Comparison of ENCODE assay signal across 15 mouse cellular contexts in the genomic region with DNA sequence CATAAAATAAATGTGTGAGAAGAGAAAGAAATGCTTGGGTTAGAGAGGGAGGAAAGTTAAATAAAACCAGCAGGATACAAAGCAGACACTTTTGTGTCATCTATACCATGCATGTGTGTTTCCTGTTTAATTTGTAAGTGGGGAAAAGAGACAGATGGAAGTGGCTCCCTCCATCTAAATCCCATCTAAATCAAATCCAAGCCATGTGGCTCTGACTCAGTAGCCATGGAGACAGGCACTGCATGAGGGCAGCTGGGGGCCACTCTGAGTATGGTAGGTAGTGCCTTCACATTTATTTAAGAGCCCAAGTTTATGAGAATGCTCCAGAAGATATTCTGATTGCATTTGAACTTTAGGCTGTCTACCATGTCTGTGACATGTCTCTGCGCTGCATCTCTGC.
"Had no signal": no experiment of that assay in that cellular context is flagged by ENCODE, and none has a peak within 500 bp of the region (broad histone marks: within the 10 kb centered on the region; RNA-seq: fewer than 3 reads in every experiment).

No protein-coding gene starts in this region.

- H3K4me1 ChIP-seq: limb, embryonic 12.5 days; liver, embryonic 13.5 days; midbrain, embryonic 12.5 days; neural tube, embryonic 13.5 days had no signal

- ATAC-seq: liver, postnatal 0 days; midbrain, embryonic 16.5 days had no signal

- H3K4me3 ChIP-seq: layer of hippocampus, adult 2 months; limb, embryonic 12.5 days; liver, embryonic 13.5 days; lung, embryonic 15.5 days; midbrain, embryonic 12.5 days; neural tube, embryonic 13.5 days had no signal

- DNase-seq: kidney, adult 18-20 months; kidney, postnatal 4 days; liver; liver, embryonic 13.5 days; liver, postnatal 0 days; retina, postnatal 1 day; right cerebral cortex, postnatal 25 days; thymus, postnatal 36 days had no signal

- H3K27me3 ChIP-seq: limb, embryonic 12.5 days; liver, embryonic 13.5 days; lung, embryonic 15.5 days; midbrain, embryonic 12.5 days; neural tube, embryonic 13.5 days had no signal

- H3K9ac ChIP-seq: limb, embryonic 12.5 days; liver, embryonic 13.5 days; liver, postnatal 0 days; lung, embryonic 15.5 days; midbrain, embryonic 12.5 days; neural tube, embryonic 13.5 days had no signal

- H3K9me3 ChIP-seq: limb, embryonic 12.5 days; liver, embryonic 13.5 days; lung, embryonic 15.5 days; midbrain, embryonic 12.5 days; neural tube, embryonic 13.5 days had no signal

- H3K27ac ChIP-seq: kidney, postnatal 0 days; layer of hippocampus, adult 2 months; limb, embryonic 12.5 days; liver, embryonic 13.5 days; lung, embryonic 15.5 days; midbrain, embryonic 12.5 days; neural tube, embryonic 13.5 days had no signal

- H3K36me3 ChIP-seq: limb, embryonic 12.5 days; liver, embryonic 13.5 days; lung, embryonic 15.5 days; midbrain, embryonic 12.5 days; neural tube, embryonic 13.5 days had no signal

- H3K4me2 ChIP-seq: limb, embryonic 12.5 days; liver, embryonic 13.5 days; lung, embryonic 15.5 days; midbrain, embryonic 12.5 days; neural tube, embryonic 13.5 days had no signal
